Mouse (Mus musculus): ENCODE measurements around the gene Tdrd9.
"Not testable (repeated sequence)": the region's sequence is repeated elsewhere in the genome, so short reads cannot be mapped to it uniquely, and the experiment has no call there.

Tdrd9 gene

GRCm38 (mm10) chr12:111971231-111971686 lies at the start of gene Tdrd9:
TSS of gene Tdrd9 (plus strand) at chr12:111971559.
- no peak for DNase-seq (ENCODE audit: low read depth, low spot score)

GRCm38 (mm10) chr12:111923117-111923516 lies 48.2 kb upstream of the Tdrd9 start:
- DNase-seq (ENCODE audit: low read depth, low spot score): no peak

- DNase-seq (ENCODE audit: low read depth, low spot score): no peak
Observed at GRCm38 (mm10) chr12:111927338-111927737, 44.0 kb upstream of the Tdrd9 start.

GRCm38 (mm10) chr12:111928411-111928966 lies 42.9 kb upstream of the Tdrd9 start:
- no peak for DNase-seq (ENCODE audit: low read depth, low spot score)

- DNase-seq (ENCODE audit: low read depth, low spot score): no peak
Observed at GRCm38 (mm10) chr12:111931411-111932025, 39.8 kb upstream of the Tdrd9 start.

GRCm38 (mm10) chr12:111932513-111932912 lies 38.8 kb upstream of the Tdrd9 start:
- DNase-seq (ENCODE audit: low read depth, low spot score): no peak

- DNase-seq (ENCODE audit: low read depth, low spot score): no peak
Observed at GRCm38 (mm10) chr12:111933032-111933704, 38.2 kb upstream of the Tdrd9 start.

- no peak for DNase-seq (ENCODE audit: low read depth, low spot score)
Observed at GRCm38 (mm10) chr12:111933971-111934370, 37.4 kb upstream of the Tdrd9 start.

GRCm38 (mm10) chr12:111936706-111937550 lies 34.4 kb upstream of the Tdrd9 start:
- no peak for DNase-seq (ENCODE audit: low read depth, low spot score)

GRCm38 (mm10) chr12:111938623-111939177 lies 32.7 kb upstream of the Tdrd9 start:
- no peak for DNase-seq (ENCODE audit: low read depth, low spot score)

- no peak for DNase-seq (ENCODE audit: low read depth, low spot score)
Observed at GRCm38 (mm10) chr12:111943421-111944064, 27.8 kb upstream of the Tdrd9 start.

- not testable (repeated sequence) for DNase-seq (ENCODE audit: low read depth, low spot score)
Observed at GRCm38 (mm10) chr12:111944065-111944987, 27.0 kb upstream of the Tdrd9 start.

- DNase-seq (ENCODE audit: low read depth, low spot score): no peak
Observed at GRCm38 (mm10) chr12:111945115-111945514, 26.2 kb upstream of the Tdrd9 start.

GRCm38 (mm10) chr12:111945765-111946655 lies 25.3 kb upstream of the Tdrd9 start:
- not testable (repeated sequence) for DNase-seq (ENCODE audit: low read depth, low spot score)

- no peak for DNase-seq (ENCODE audit: low read depth, low spot score)
Observed at GRCm38 (mm10) chr12:111946716-111947115, 24.6 kb upstream of the Tdrd9 start.

- no peak for DNase-seq (ENCODE audit: low read depth, low spot score)
Observed at GRCm38 (mm10) chr12:111950486-111950885, 20.9 kb upstream of the Tdrd9 start.

GRCm38 (mm10) chr12:111951701-111952100 lies 19.7 kb upstream of the Tdrd9 start:
- DNase-seq (ENCODE audit: low read depth, low spot score): no peak

GRCm38 (mm10) chr12:111956173-111956572 lies 15.2 kb upstream of the Tdrd9 start:
- DNase-seq (ENCODE audit: low read depth, low spot score): no peak

Measured in retina, adult 2 months (tissue).